Mouse (Mus musculus) CD4-positive, CD25-positive, alpha-beta regulatory T cell, adult 4 months (primary cell): ENCODE results near the gene A3galt2. TPM values are rescaled to one million over a fixed set of nuclear protein-coding genes. Genes with fewer than 3 reads are reported as not detected.
A peak's percentile ranks its signal among the peaks of the same experiment; 100 is the strongest.

Source experiments
- ATAC-seq: one replicate; pipeline ENCODE4 v1.8.0; 2017
- polyA plus RNA-seq, 2 experiments: library from polyadenylated mRNA; unstranded; fragments of 100-300 nt; shearing (Covaris generic); gene quantifications; one replicate each; pipeline ENCODE4 v1.2.1; 2017

The A3galt2 gene
- polyA plus RNA-seq, result under 1 TPM; 0.18 to 0.22 TPM

- ATAC-seq, result no peak
Observed at GRCm38 (mm10) chr4:128755064-128755463, at the start of gene A3galt2. TSS of gene A3galt2 (plus strand) at chr4:128755364.

GRCm38 (mm10) chr4:128706626-128707025 lies 48.5 kb upstream of the A3galt2 start:
- ATAC-seq, result no peak

- ATAC-seq, result no peak
Observed at GRCm38 (mm10) chr4:128707384-128707783, 47.8 kb upstream of the A3galt2 start.

- no peak for ATAC-seq
Observed at GRCm38 (mm10) chr4:128709061-128709780, 45.9 kb upstream of the A3galt2 start.

- ATAC-seq, result no peak
Observed at GRCm38 (mm10) chr4:128709781-128710166, 45.4 kb upstream of the A3galt2 start.

- ATAC-seq, result no peak
Observed at GRCm38 (mm10) chr4:128710286-128710685, 44.9 kb upstream of the A3galt2 start.

- ATAC-seq, result no peak
Observed at GRCm38 (mm10) chr4:128710800-128711199, 44.4 kb upstream of the A3galt2 start.

- peak; percentile 94 for ATAC-seq
Observed at GRCm38 (mm10) chr4:128711455-128712135, 43.6 kb upstream of the A3galt2 start.

- no peak for ATAC-seq
Observed at GRCm38 (mm10) chr4:128712136-128712655, 43.0 kb upstream of the A3galt2 start.

- ATAC-seq, result no peak
Observed at GRCm38 (mm10) chr4:128712941-128713340, 42.2 kb upstream of the A3galt2 start.

- no peak for ATAC-seq
Observed at GRCm38 (mm10) chr4:128715241-128716204, 39.6 kb upstream of the A3galt2 start.

- no peak for ATAC-seq
Observed at GRCm38 (mm10) chr4:128716279-128716678, 38.9 kb upstream of the A3galt2 start.

GRCm38 (mm10) chr4:128716731-128717130 lies 38.4 kb upstream of the A3galt2 start:
- no peak for ATAC-seq

GRCm38 (mm10) chr4:128720110-128720509 lies 35.1 kb upstream of the A3galt2 start:
- ATAC-seq, result no peak

- ATAC-seq, result no peak
Observed at GRCm38 (mm10) chr4:128721061-128721648, 34.0 kb upstream of the A3galt2 start.

- no peak for ATAC-seq
Observed at GRCm38 (mm10) chr4:128721761-128722160, 33.4 kb upstream of the A3galt2 start.

- no peak for ATAC-seq
Observed at GRCm38 (mm10) chr4:128722932-128723331, 32.2 kb upstream of the A3galt2 start.

- ATAC-seq, result no peak
Observed at GRCm38 (mm10) chr4:128723431-128723830, 31.7 kb upstream of the A3galt2 start.

GRCm38 (mm10) chr4:128724059-128724458 lies 31.1 kb upstream of the A3galt2 start:
- ATAC-seq, result no peak

GRCm38 (mm10) chr4:128727019-128727720 lies 28.0 kb upstream of the A3galt2 start:
- peak; percentile 77 for ATAC-seq

GRCm38 (mm10) chr4:128727721-128728430 lies 27.3 kb upstream of the A3galt2 start:
- ATAC-seq, result peak; percentile 22
